Mouse (Mus musculus): ENCODE data around the gene Bag1. TPM values are rescaled to one million over a fixed set of nuclear protein-coding genes. Genes with fewer than 3 reads are reported as not detected.

Gene Bag1
- total and polyA plus RNA-seq, 3 experiments = 194 to 235 TPM; not detected in 1

- Histone ChIP-seq H3K27me3 (ENCODE audit: control insufficient read depth in 1 of 2, insufficient read depth in 2 of 2, low read length in 2 of 2) (no peaks in the 10 kb centered on the region; a peak in 1 of 4 replicates), H3K4me1 (ENCODE audit: control insufficient read depth in 1 of 2, insufficient read depth in 2 of 2, low read length in 2 of 2) (no peaks in the 10 kb centered on the region), H3K9me3 (replicated peaks; ENCODE audit: insufficient read depth, low read length) (no peaks in the 10 kb centered on the region), H3K79me2 (ENCODE audit: control insufficient read depth, insufficient read depth, low read length, poor library complexity) (no peaks in the 10 kb centered on the region), H3K4me3 (ENCODE audit: control insufficient read depth in 1 of 2, insufficient read depth in 1 of 2, low read depth in 2 of 2, low read length in 2 of 2) (no peak overlapping the region), H3K36me3 (ENCODE audit: control insufficient read depth in 1 of 2, insufficient read depth in 2 of 2, low read length in 2 of 2) (no peaks in the 10 kb centered on the region), H3K9ac (ENCODE audit: control insufficient read depth, low read depth, low read length, poor library complexity, severe bottlenecking) (no peak overlapping the region), H3K27ac (ENCODE audit: control insufficient read depth, low read depth, low read length) (no peak overlapping the region)
- TF ChIP-seq MAZ (IDR thresholded peaks at IDR 0.05; ENCODE audit: low read depth, low read length) (no peak), GATA1 (IDR thresholded peaks at IDR 0.05; ENCODE audit: low read depth, low read length) (no peak), SMC3 (IDR thresholded peaks at IDR 0.05; ENCODE audit: low read depth, low read length) (no peak), ZMIZ1 (IDR thresholded peaks at IDR 0.05; ENCODE audit: low read depth, low read length) (no peak), NELFE (IDR thresholded peaks at IDR 0.05; ENCODE audit: low read depth, low read length) (no peak), USF1 (IDR thresholded peaks at IDR 0.05; ENCODE audit: low read depth, low read length) (no peak), MYC (IDR thresholded peaks at IDR 0.05; ENCODE audit: low read depth, low read length) (no peak), KAT2A (conservative IDR thresholded peaks at IDR 0.05; ENCODE audit: low read depth, low read length) (no peak), TBP (IDR thresholded peaks at IDR 0.05; ENCODE audit: low read depth, low read length) (no peak), MYB (IDR thresholded peaks at IDR 0.05; ENCODE audit: low read depth, low read length) (no peak), UBTF (IDR thresholded peaks at IDR 0.05; ENCODE audit: borderline replicate concordance, insufficient read depth, low read depth, low read length) (no peak), MAFK (IDR thresholded peaks at IDR 0.05; ENCODE audit: borderline replicate concordance, low read depth, low read length) (no peak), TAL1 (IDR thresholded peaks at IDR 0.05; ENCODE audit: low read length) (no peak), CHD2 (IDR thresholded peaks at IDR 0.05; ENCODE audit: low read length) (no peak), GABPA (IDR thresholded peaks at IDR 0.05; ENCODE audit: low read depth, low read length) (no peak)
- DNase-seq (ENCODE audit: low read depth, low spot score) = no peak
Measured at GRCm38 (mm10) chr4:40889983-40890382, 58.1 kb downstream of the Bag1 start.

- no peaks in the 10 kb centered on the region for H3K79me2 ChIP-seq (ENCODE audit: control insufficient read depth, insufficient read depth, low read length, poor library complexity)
- H3K36me3 ChIP-seq (ENCODE audit: control insufficient read depth in 1 of 2, insufficient read depth in 2 of 2, low read length in 2 of 2) = no peaks in the 10 kb centered on the region
- H3K27ac ChIP-seq (ENCODE audit: control insufficient read depth, low read depth, low read length) = no peak overlapping the region
- H3K4me1 ChIP-seq (ENCODE audit: control insufficient read depth in 1 of 2, insufficient read depth in 2 of 2, low read length in 2 of 2) = no peaks in the 10 kb centered on the region
- TF ChIP-seq TBP (IDR thresholded peaks at IDR 0.05; ENCODE audit: low read depth, low read length) (no peak), CTCF (IDR thresholded peaks at IDR 0.05 in 2 of 3, conservative IDR thresholded peaks at IDR 0.05 in 1 of 3; ENCODE audit: control insufficient read depth in 1 of 3, insufficient read depth in 1 of 3, low read depth in 2 of 3, low read length in 3 of 3, poor library complexity in 1 of 3, severe bottlenecking in 1 of 3) (no peak), ZMIZ1 (IDR thresholded peaks at IDR 0.05; ENCODE audit: low read depth, low read length) (no peak), SIN3A (IDR thresholded peaks at IDR 0.05; ENCODE audit: low read length) (no peak), USF1 (IDR thresholded peaks at IDR 0.05; ENCODE audit: low read depth, low read length) (no peak), MEF2A (IDR thresholded peaks at IDR 0.05; ENCODE audit: extremely low read depth, insufficient replicate concordance, low read depth, low read length, poor library complexity, severe bottlenecking) (no peak), E2F4 (IDR thresholded peaks at IDR 0.05; ENCODE audit: borderline replicate concordance, low read depth, low read length) (no peak), CHD1 (IDR thresholded peaks at IDR 0.05; ENCODE audit: low read depth, low read length) (no peak), RAD21 (IDR thresholded peaks at IDR 0.05; ENCODE audit: low read depth, low read length) (no peak), EP300 (IDR thresholded peaks at IDR 0.05; ENCODE audit: low read depth in 1 of 2, low read length in 2 of 2) (no peak), SMC3 (IDR thresholded peaks at IDR 0.05; ENCODE audit: low read depth, low read length) (no peak), MXI1 (IDR thresholded peaks at IDR 0.05; ENCODE audit: low read depth, low read length) (no peak), TCF12 (IDR thresholded peaks at IDR 0.05; ENCODE audit: low read depth, low read length) (no peak), MAZ (IDR thresholded peaks at IDR 0.05; ENCODE audit: low read depth, low read length) (no peak), NRF1 (IDR thresholded peaks at IDR 0.05; ENCODE audit: insufficient read depth, low read depth, low read length, poor library complexity, severe bottlenecking) (no peak)
- no peak for DNase-seq (ENCODE audit: low read depth, low spot score)
- peaks cover 0 to 1% of the 10 kb centered on the region in 2 experiments; a peak in 1 of 4 replicates for H3K27me3 ChIP-seq (ENCODE audit: control insufficient read depth in 1 of 2, insufficient read depth in 2 of 2, low read length in 2 of 2)
- H3K4me3 ChIP-seq (ENCODE audit: control insufficient read depth in 1 of 2, insufficient read depth in 1 of 2, low read depth in 2 of 2, low read length in 2 of 2) = no peak overlapping the region
- H3K9me3 ChIP-seq (replicated peaks; ENCODE audit: insufficient read depth, low read length) = no peaks in the 10 kb centered on the region
- H3K9ac ChIP-seq (ENCODE audit: control insufficient read depth, low read depth, low read length, poor library complexity, severe bottlenecking) = no peak overlapping the region
Measured at GRCm38 (mm10) chr4:40889252-40889651, 58.8 kb downstream of the Bag1 start.

All from MEL (cell line).